Mouse (Mus musculus): ENCODE results near the gene Loxl1. TPM values are rescaled to one million over a fixed set of nuclear protein-coding genes. Genes with fewer than 3 reads are reported as not detected.

Loxl1 gene
- polyA plus RNA-seq, 2 experiments, result 0.80 to 1.2 TPM

DNA sequence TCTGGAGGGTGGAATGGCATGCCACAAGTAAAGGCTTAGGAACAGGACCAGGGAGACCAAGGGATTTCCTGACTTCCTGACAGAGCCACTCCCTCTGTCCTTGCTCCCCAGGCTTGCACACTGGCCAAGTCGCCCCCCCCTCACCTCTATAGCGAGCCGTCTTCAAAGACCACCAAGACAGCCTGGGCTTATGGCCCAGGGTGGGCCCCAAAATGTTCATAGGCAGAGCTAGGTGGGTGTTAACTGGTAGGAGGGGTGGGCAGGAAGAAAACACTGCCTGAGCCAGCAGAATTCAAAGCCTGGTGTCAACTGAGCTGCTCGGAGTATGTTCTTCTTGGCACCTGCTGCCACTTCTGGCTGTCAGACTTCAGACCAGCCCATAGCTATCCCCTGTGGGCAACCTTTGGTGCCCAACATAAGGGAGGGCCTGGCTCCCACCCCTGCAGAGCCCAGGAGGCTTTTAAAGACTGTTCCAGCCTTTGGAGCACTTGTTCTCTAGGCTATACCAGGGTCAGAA, 15.0 kb downstream of the Loxl1 start:
- no peak for TF ChIP-seq EP300 (IDR thresholded peaks at IDR 0.05; ENCODE audit: low read depth)
- no peak for TF ChIP-seq CTCF (IDR thresholded peaks at IDR 0.05; ENCODE audit: low read depth)
- DNase-seq (ENCODE audit: low read depth in 3 of 3, low spot score in 3 of 3) (no peak), ATAC-seq (ENCODE audit: insufficient read depth) (no peak)
- Histone ChIP-seq H3K9ac (replicated peaks) (no peak overlapping the region), H3K27ac (no peak overlapping the region), H3K4me2 (ENCODE audit: low read depth) (no peak overlapping the region), H3K9me3 (ENCODE audit: control insufficient read depth, low read length) (no peaks in the 10 kb centered on the region), H3K4me1 (replicated peaks; ENCODE audit: control insufficient read depth in 2 of 2, insufficient read depth in 2 of 2, low read length in 1 of 2) (peaks cover 0 to 6% of the 10 kb centered on the region in 2 experiments; a peak in 2 of 4 replicates), H3K27me3 (ENCODE audit: control insufficient read depth, insufficient read depth, low read length) (no peaks in the 10 kb centered on the region), H3K36me3 (replicated peaks; ENCODE audit: control insufficient read depth, insufficient read depth, low read depth) (no peaks in the 10 kb centered on the region), H3K4me3 (ENCODE audit: insufficient read depth in 1 of 2, low read depth in 2 of 2, low read length in 2 of 2) (no peak overlapping the region)
- WGBS (ENCODE audit: insufficient replicate concordance), result 50% methylated on average over 4 of the region's 4 CpGs

DNA sequence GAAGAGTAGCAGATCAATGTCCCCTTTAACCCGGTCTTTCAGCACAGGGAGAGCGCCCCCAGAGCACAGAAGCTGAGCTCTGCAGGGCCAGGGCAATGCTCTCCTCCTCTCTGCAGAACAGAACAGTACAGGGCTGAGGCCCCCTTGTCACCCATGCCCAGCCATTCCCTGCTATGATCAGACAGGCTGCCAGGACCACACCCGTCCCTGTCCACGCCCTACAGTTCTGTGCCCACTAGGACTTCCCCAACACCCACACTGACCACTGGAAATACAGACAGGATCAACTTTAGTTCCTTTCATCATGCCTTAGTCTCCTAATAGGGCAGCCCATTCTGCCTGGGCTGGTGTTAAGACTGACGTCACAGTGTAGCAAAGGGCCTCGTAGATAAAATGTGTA, 15.9 kb downstream of the Loxl1 start:
- Histone ChIP-seq H3K36me3 (replicated peaks; ENCODE audit: control insufficient read depth, insufficient read depth, low read depth) (no peaks in the 10 kb centered on the region), H3K27me3 (ENCODE audit: control insufficient read depth, insufficient read depth, low read length) (no peaks in the 10 kb centered on the region), H3K4me1 (replicated peaks; ENCODE audit: control insufficient read depth in 2 of 2, insufficient read depth in 2 of 2, low read length in 1 of 2) (peaks cover 0 to 6% of the 10 kb centered on the region in 2 experiments; a peak in 2 of 4 replicates), H3K27ac (no peak overlapping the region), H3K4me2 (ENCODE audit: low read depth) (no peak overlapping the region), H3K9ac (replicated peaks) (no peak overlapping the region), H3K9me3 (ENCODE audit: control insufficient read depth, low read length) (no peaks in the 10 kb centered on the region), H3K4me3 (ENCODE audit: insufficient read depth in 1 of 2, low read depth in 2 of 2, low read length in 2 of 2) (no peak overlapping the region)
- 43% methylated on average over 6 of the region's 6 CpGs for WGBS (ENCODE audit: insufficient replicate concordance)
- no peak for TF ChIP-seq CTCF (IDR thresholded peaks at IDR 0.05; ENCODE audit: low read depth)
- TF ChIP-seq EP300 (IDR thresholded peaks at IDR 0.05; ENCODE audit: low read depth), result no peak
- ATAC-seq (ENCODE audit: insufficient read depth) (no peak), DNase-seq (ENCODE audit: low read depth in 3 of 3, low spot score in 3 of 3) (no peak)

DNA sequence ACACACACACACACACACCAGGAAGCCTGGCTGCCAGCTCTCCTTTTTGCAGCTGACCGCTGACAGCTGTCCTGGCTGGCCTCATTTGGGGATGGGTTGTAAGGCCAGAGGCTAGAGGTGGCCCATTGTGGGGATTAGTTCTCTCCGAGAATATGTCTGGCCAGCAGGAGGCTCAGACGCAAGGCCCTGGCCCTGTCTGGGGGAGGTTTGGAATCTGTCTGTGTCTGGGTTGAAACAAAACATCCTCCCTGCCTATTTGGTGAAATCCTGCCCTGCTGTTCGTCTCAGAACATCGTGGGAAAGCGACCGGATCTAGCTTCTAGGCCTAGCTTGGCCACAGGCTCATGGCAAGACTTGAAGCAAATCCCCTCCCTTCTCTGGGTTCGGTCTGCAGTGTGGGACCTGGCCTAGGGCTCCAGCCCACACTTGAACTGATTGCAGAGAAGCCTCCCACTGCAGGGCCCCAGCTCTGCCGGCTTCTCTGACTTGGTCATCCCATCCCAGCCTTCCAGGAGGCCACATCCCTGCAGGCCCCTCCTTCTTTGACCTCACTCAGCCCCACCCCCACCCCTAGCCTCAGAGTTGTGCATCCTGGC, 17.1 kb downstream of the Loxl1 start:
- TF ChIP-seq CTCF (IDR thresholded peaks at IDR 0.05; ENCODE audit: low read depth), result 0 out of 2 replicates have a peak, but pooled peaks have one; percentile 9
- no peak for TF ChIP-seq EP300 (IDR thresholded peaks at IDR 0.05; ENCODE audit: low read depth)

DNA sequence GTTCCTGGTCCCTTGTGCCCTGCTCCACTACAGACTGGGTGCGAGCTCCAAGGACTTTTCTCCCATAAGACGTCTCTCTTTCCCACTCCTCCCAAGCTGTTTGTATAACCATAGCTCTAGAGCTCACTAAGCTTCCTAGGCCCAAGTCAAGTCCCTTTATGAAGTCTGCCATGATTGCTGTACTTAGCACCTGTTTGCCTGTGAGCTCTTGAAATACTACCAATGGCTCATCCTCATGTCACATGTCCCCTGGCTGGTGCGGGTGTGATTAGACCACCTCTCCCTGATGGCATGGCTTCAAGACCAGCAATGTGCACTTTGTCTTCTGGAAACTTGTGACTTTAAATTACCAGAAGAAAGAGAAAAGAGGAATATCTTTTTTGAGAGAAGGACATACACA, 17.6 kb downstream of the Loxl1 start:
- ATAC-seq (ENCODE audit: insufficient read depth) (no peak), DNase-seq (ENCODE audit: low read depth in 3 of 3, low spot score in 3 of 3) (no peak)
- no peak overlapping the region for H3K4me2 ChIP-seq (ENCODE audit: low read depth)
- H3K4me3 ChIP-seq (ENCODE audit: insufficient read depth in 1 of 2, low read depth in 2 of 2, low read length in 2 of 2), result no peak overlapping the region
- H3K4me1 ChIP-seq (replicated peaks; ENCODE audit: control insufficient read depth in 2 of 2, insufficient read depth in 2 of 2, low read length in 1 of 2), result peaks cover 0 to 6% of the 10 kb centered on the region in 2 experiments; a peak in 2 of 4 replicates
- H3K9ac ChIP-seq (replicated peaks), result no peak overlapping the region
- 62% methylated on average over 3 of the region's 3 CpGs for WGBS (ENCODE audit: insufficient replicate concordance)
- no peaks in the 10 kb centered on the region for H3K27me3 ChIP-seq (ENCODE audit: control insufficient read depth, insufficient read depth, low read length)
- no peaks in the 10 kb centered on the region for H3K9me3 ChIP-seq (ENCODE audit: control insufficient read depth, low read length)
- no peaks in the 10 kb centered on the region for H3K36me3 ChIP-seq (replicated peaks; ENCODE audit: control insufficient read depth, insufficient read depth, low read depth)
- H3K27ac ChIP-seq, result no peak overlapping the region
- no peak for TF ChIP-seq EP300 (IDR thresholded peaks at IDR 0.05; ENCODE audit: low read depth)
- no peak for TF ChIP-seq CTCF (IDR thresholded peaks at IDR 0.05; ENCODE audit: low read depth)

More for the DNA sequence above, 17.1 kb downstream of the Loxl1 start:
- H3K27me3 ChIP-seq (ENCODE audit: control insufficient read depth, insufficient read depth, low read length), result no peaks in the 10 kb centered on the region
- H3K36me3 ChIP-seq (replicated peaks; ENCODE audit: control insufficient read depth, insufficient read depth, low read depth), result no peaks in the 10 kb centered on the region
- no peak overlapping the region for H3K27ac ChIP-seq
- 55% methylated on average over 9 of the region's 9 CpGs for WGBS (ENCODE audit: insufficient replicate concordance)
- no peak overlapping the region for H3K4me2 ChIP-seq (ENCODE audit: low read depth)
- H3K4me1 ChIP-seq (replicated peaks; ENCODE audit: control insufficient read depth in 2 of 2, insufficient read depth in 2 of 2, low read length in 1 of 2), result peaks cover 0 to 6% of the 10 kb centered on the region in 2 experiments; a peak in 2 of 4 replicates
- no peak overlapping the region for H3K9ac ChIP-seq (replicated peaks)
- no peak overlapping the region for H3K4me3 ChIP-seq (ENCODE audit: insufficient read depth in 1 of 2, low read depth in 2 of 2, low read length in 2 of 2)
- H3K9me3 ChIP-seq (ENCODE audit: control insufficient read depth, low read length), result no peaks in the 10 kb centered on the region
- ATAC-seq (ENCODE audit: insufficient read depth) (no peak), DNase-seq (ENCODE audit: low read depth in 3 of 3, low spot score in 3 of 3) (no peak)

DNA sequence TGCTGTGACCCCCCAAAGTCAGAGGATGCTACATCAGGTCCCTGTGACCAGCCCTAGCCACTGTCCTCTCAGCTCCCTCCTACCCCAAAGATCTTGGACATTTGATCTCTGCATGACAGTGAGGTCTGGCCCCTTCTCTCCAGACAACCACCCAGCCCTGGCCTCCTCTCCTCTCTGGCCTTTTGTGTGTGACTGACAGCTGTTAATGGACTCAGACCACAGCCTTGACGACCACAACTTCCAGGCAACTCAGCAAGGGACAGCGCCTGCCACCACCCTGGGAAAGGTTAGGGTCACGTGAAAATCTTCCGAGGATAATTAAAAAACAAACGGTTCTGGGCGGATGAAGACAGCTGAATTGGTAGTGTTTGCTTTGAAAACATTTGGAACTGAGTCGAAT, 18.5 kb downstream of the Loxl1 start:
- no peak for ATAC-seq (ENCODE audit: insufficient read depth)

More for the DNA sequence above, 18.5 kb downstream of the Loxl1 start:
- TF ChIP-seq CTCF (IDR thresholded peaks at IDR 0.05; ENCODE audit: low read depth) (no peak), EP300 (IDR thresholded peaks at IDR 0.05; ENCODE audit: low read depth) (no peak)
- no peaks in the 10 kb centered on the region for H3K27me3 ChIP-seq (ENCODE audit: control insufficient read depth, insufficient read depth, low read length)
- no peak overlapping the region for H3K4me3 ChIP-seq (ENCODE audit: insufficient read depth in 1 of 2, low read depth in 2 of 2, low read length in 2 of 2)
- no peak overlapping the region for H3K9ac ChIP-seq (replicated peaks)
- H3K9me3 ChIP-seq (ENCODE audit: control insufficient read depth, low read length), result no peaks in the 10 kb centered on the region
- DNase-seq (ENCODE audit: low read depth in 3 of 3, low spot score in 3 of 3), result no peak
- WGBS (ENCODE audit: insufficient replicate concordance), result 53% methylated on average over 7 of the region's 7 CpGs
- H3K36me3 ChIP-seq (replicated peaks; ENCODE audit: control insufficient read depth, insufficient read depth, low read depth), result no peaks in the 10 kb centered on the region
- H3K4me2 ChIP-seq (ENCODE audit: low read depth), result no peak overlapping the region
- H3K4me1 ChIP-seq (replicated peaks; ENCODE audit: control insufficient read depth in 2 of 2, insufficient read depth in 2 of 2, low read length in 1 of 2), result peaks cover 0 to 6% of the 10 kb centered on the region in 2 experiments; a peak in 2 of 4 replicates
- H3K27ac ChIP-seq, result no peak overlapping the region

Data from liver, embryonic 14.5 days (tissue).